Mouse (Mus musculus) induced T-regulatory cell, adult 2 months (primary cell): Measurements from ENCODE around the gene Fndc7.
"Not testable (repeated sequence)": the region's sequence is repeated elsewhere in the genome, so short reads cannot be mapped to it uniquely, and the experiment has no call there.

Source experiments
- DNase-seq: peaks from one replicate; pipeline ENCODE4 v3.0.0-alpha.2; 2012; ENCODE audit warnings: low read depth

Gene Fndc7

GRCm38 (mm10) chr3:108855371-108855770, 34.4 kb downstream of the Fndc7 start:
- no peak for DNase-seq

- DNase-seq: no peak
These were observed 36.5 kb downstream of the Fndc7 start for GRCm38 (mm10) chr3:108853266-108853665.

- no peak for DNase-seq
These were observed 37.7 kb downstream of the Fndc7 start for GRCm38 (mm10) chr3:108851996-108852697.

- no peak for DNase-seq
These were observed 38.3 kb downstream of the Fndc7 start for GRCm38 (mm10) chr3:108851554-108851953.

GRCm38 (mm10) chr3:108851075-108851474, 38.7 kb downstream of the Fndc7 start:
- no peak for DNase-seq

GRCm38 (mm10) chr3:108850506-108850905, 39.3 kb downstream of the Fndc7 start:
- DNase-seq: peak; percentile 30

- no peak for DNase-seq
These were observed 43.2 kb downstream of the Fndc7 start for GRCm38 (mm10) chr3:108846616-108847015.

GRCm38 (mm10) chr3:108844521-108844920, 45.3 kb downstream of the Fndc7 start:
- no peak for DNase-seq

- DNase-seq: no peak
These were observed 45.8 kb downstream of the Fndc7 start for GRCm38 (mm10) chr3:108844026-108844425.

- DNase-seq: no peak
These were observed 49.1 kb downstream of the Fndc7 start for GRCm38 (mm10) chr3:108840716-108841054.

GRCm38 (mm10) chr3:108840000-108840715, 49.6 kb downstream of the Fndc7 start, which contains the start of gene Stxbp3:
TSS of gene Stxbp3 (minus strand) at chr3:108840526.
- DNase-seq: peak; percentile 99

GRCm38 (mm10) chr3:108839647-108839999, 50.2 kb downstream of the Fndc7 start:
- DNase-seq: peak; percentile 71

GRCm38 (mm10) chr3:108838980-108839379, 50.8 kb downstream of the Fndc7 start:
- peak; percentile 22 for DNase-seq

GRCm38 (mm10) chr3:108836931-108837330, 52.9 kb downstream of the Fndc7 start:
- no peak for DNase-seq

GRCm38 (mm10) chr3:108833717-108834116, 56.1 kb downstream of the Fndc7 start:
- DNase-seq: not testable (repeated sequence)

- DNase-seq: no peak
These were observed 58.1 kb downstream of the Fndc7 start for GRCm38 (mm10) chr3:108831750-108832149.

- no peak for DNase-seq
These were observed 59.3 kb downstream of the Fndc7 start for GRCm38 (mm10) chr3:108830493-108830892.

GRCm38 (mm10) chr3:108815631-108816030, 74.2 kb downstream of the Fndc7 start:
- no peak for DNase-seq

GRCm38 (mm10) chr3:108810747-108811263, 79.0 kb downstream of the Fndc7 start:
- no peak for DNase-seq

GRCm38 (mm10) chr3:108805622-108806021, 84.2 kb downstream of the Fndc7 start:
- no peak for DNase-seq
